Mouse (Mus musculus) forebrain, embryonic 16.5 days (tissue): Measurements from ENCODE around the gene Col1a2. TPM values are rescaled to one million over a fixed set of nuclear protein-coding genes. Genes with fewer than 3 reads are reported as not detected.
A peak's percentile ranks its signal among the peaks of the same experiment; 100 is the strongest.

Experiments used
- ATAC-seq: fragments of 200-750 bp; cut with Nextera tagmentation; 2 replicates; pipeline ENCODE4 v1.8.0; 2017; ENCODE audit warnings: mild to moderate bottlenecking, moderate library complexity
- H3K27ac ChIP-seq: fragments of 300-500 bp; sonication (generic); 2 replicates; pipeline ENCODE4 v1.5.1; 2014; ENCODE audit warnings: low read length, control low read depth
- H3K27me3 ChIP-seq: fragments of 300-500 bp; sonication (generic); replicated peaks from 2 replicates; pipeline ENCODE4 v1.6.1; 2014; ENCODE audit warnings: low read length; ENCODE audit not compliant: control insufficient read depth, insufficient read depth
- H3K36me3 ChIP-seq: fragments of 300-500 bp; sonication (generic); 2 replicates; pipeline ENCODE4 v1.6.1; 2014; ENCODE audit not compliant: control insufficient read depth, insufficient read depth
- H3K4me1 ChIP-seq: fragments of 300-500 bp; sonication (generic); replicated peaks from 2 replicates; pipeline ENCODE4 v1.6.1; 2014; ENCODE audit warnings: low read length; ENCODE audit not compliant: control insufficient read depth, insufficient read depth
- H3K4me2 ChIP-seq: fragments of 300-500 bp; sonication (generic); 2 replicates; pipeline ENCODE4 v1.6.1; 2014; ENCODE audit warnings: mild to moderate bottlenecking, low read length, control low read depth
- H3K4me3 ChIP-seq: fragments of 300-500 bp; sonication (generic); replicated peaks from 2 replicates; pipeline ENCODE4 v1.5.1; 2014; ENCODE audit warnings: mild to moderate bottlenecking, low read length, control low read depth
- H3K9ac ChIP-seq: fragments of 300-500 bp; sonication (generic); replicated peaks from 2 replicates; pipeline ENCODE4 v1.6.1; 2014; ENCODE audit warnings: low read depth, low read length, control low read depth
- H3K9me3 ChIP-seq: fragments of 300-500 bp; sonication (generic); 2 replicates; pipeline ENCODE4 v1.6.1; 2016; ENCODE audit warnings: low read length; ENCODE audit not compliant: control insufficient read depth
- WGBS: fragments of 180-500 bp; shearing (Covaris S2); extraction: QIAGEN DNeasy Blood & Tissue Kit; methylation state at CpG from one replicate; pipeline ENCODE4 v1.1.7; 2014; 5-methylcytosine and 5-hydroxymethylcytosine counted together
- polyA plus RNA-seq: library from polyadenylated mRNA; unstranded; fragments of >200 nt; fragmentation: Nextera tagmentation; extraction: Ambion mirVana; gene quantifications from 2 replicates; pipeline ENCODE4 v1.2.1, GENCODE M21; 2015

Col1a2 gene
- polyA plus RNA-seq, 1 experiment from 2014 or later: 42.8 TPM

GRCm38 (mm10) chr6:4508279-4508678 is 3.7 kb downstream of the Col1a2 start:
- no peak overlapping the region for H3K9ac ChIP-seq
- WGBS: 83% methylated on average over 4 of the region's 4 CpGs
- no peak overlapping the region for H3K4me3 ChIP-seq
- no peaks in the 10 kb centered on the region for H3K36me3 ChIP-seq
- H3K9me3 ChIP-seq: no peaks in the 10 kb centered on the region
- H3K27ac ChIP-seq: no peak overlapping the region
- H3K4me2 ChIP-seq: no peak overlapping the region
- H3K27me3 ChIP-seq: 0 out of 2 replicates have a peak, but pooled peaks cover 2% of the 10 kb centered on the region
- peaks cover 6% of the 10 kb centered on the region for H3K4me1 ChIP-seq
- ATAC-seq: no peak

- 58% methylated on average over 4 of the region's 4 CpGs for WGBS
- Histone ChIP-seq H3K9ac (no peak overlapping the region), H3K36me3 (no peaks in the 10 kb centered on the region), H3K27me3 (0 out of 2 replicates have a peak, but pooled peaks cover 2% of the 10 kb centered on the region), H3K4me3 (no peak overlapping the region), H3K4me1 (peaks cover 6% of the 10 kb centered on the region), H3K9me3 (no peaks in the 10 kb centered on the region), H3K4me2 (no peak overlapping the region), H3K27ac (no peak overlapping the region)
- no peak for ATAC-seq
Observed at GRCm38 (mm10) chr6:4509395-4509794, 4.8 kb downstream of the Col1a2 start.

GRCm38 (mm10) chr6:4514671-4515070 is 10.1 kb downstream of the Col1a2 start:
- no peak for ATAC-seq

DNA sequence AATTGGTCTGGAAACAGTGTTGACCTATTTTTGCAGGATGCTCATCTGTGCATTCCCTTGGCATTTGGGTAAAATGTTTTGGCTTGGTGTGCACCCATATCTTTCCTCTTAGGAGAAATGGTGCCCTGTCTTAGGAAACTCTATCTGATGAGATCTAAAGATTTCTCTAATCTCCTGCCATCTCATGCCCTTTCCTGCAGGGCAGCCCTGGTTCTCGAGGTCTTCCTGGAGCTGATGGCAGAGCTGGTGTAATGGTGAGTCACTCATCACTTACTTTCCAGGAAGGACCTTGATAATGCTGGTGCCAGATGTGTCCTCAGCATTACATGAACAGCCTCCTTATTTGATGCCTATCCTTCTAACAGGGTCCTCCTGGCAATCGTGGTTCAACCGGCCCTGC is 16.4 kb downstream of the Col1a2 start:
- ATAC-seq: no peak
- Histone ChIP-seq H3K36me3 (no peaks in the 10 kb centered on the region), H3K4me1 (no peaks in the 10 kb centered on the region), H3K9ac (no peak overlapping the region), H3K9me3 (no peaks in the 10 kb centered on the region), H3K27me3 (no peaks in the 10 kb centered on the region), H3K4me2 (no peak overlapping the region), H3K4me3 (no peak overlapping the region), H3K27ac (no peak overlapping the region)
- WGBS: 95% methylated on average over 3 of the region's 3 CpGs

More at GRCm38 (mm10) chr6:4514671-4515070, 10.1 kb downstream of the Col1a2 start:
- Histone ChIP-seq H3K9ac (no peak overlapping the region), H3K27ac (no peak overlapping the region), H3K4me2 (no peak overlapping the region), H3K4me1 (no peaks in the 10 kb centered on the region), H3K27me3 (no peaks in the 10 kb centered on the region), H3K4me3 (no peak overlapping the region), H3K36me3 (no peaks in the 10 kb centered on the region), H3K9me3 (no peaks in the 10 kb centered on the region)
- 93% methylated on average over 2 of the region's 2 CpGs for WGBS

GRCm38 (mm10) chr6:4528439-4528838 is 23.8 kb downstream of the Col1a2 start:
- H3K27ac ChIP-seq: no peak overlapping the region
- no peak overlapping the region for H3K9ac ChIP-seq
- no peak overlapping the region for H3K4me2 ChIP-seq
- no peaks in the 10 kb centered on the region for H3K27me3 ChIP-seq
- H3K4me3 ChIP-seq: no peak overlapping the region
- 0 out of 2 replicates have a peak, but pooled peaks cover 3% of the 10 kb centered on the region for H3K4me1 ChIP-seq
- no peaks in the 10 kb centered on the region for H3K36me3 ChIP-seq
- WGBS: 61% methylated on average over 7 of the region's 7 CpGs
- H3K9me3 ChIP-seq: no peaks in the 10 kb centered on the region
- peak; percentile 63 for ATAC-seq

- Histone ChIP-seq H3K27me3 (no peaks in the 10 kb centered on the region), H3K4me1 (peaks cover 3% of the 10 kb centered on the region; the same call in 1 of the 2 replicates), H3K9me3 (no peaks in the 10 kb centered on the region), H3K9ac (no peak overlapping the region), H3K4me2 (no peak overlapping the region), H3K4me3 (no peak overlapping the region), H3K36me3 (no peaks in the 10 kb centered on the region), H3K27ac (no peak overlapping the region)
- no peak for ATAC-seq
- 89% methylated on average over 4 of the region's 4 CpGs for WGBS
Observed at GRCm38 (mm10) chr6:4530986-4531385, 26.4 kb downstream of the Col1a2 start.

GRCm38 (mm10) chr6:4532898-4533297 is 28.3 kb downstream of the Col1a2 start:
- no peaks in the 10 kb centered on the region for H3K9me3 ChIP-seq
- 81% methylated on average over 1 of the region's 1 CpGs for WGBS
- no peaks in the 10 kb centered on the region for H3K36me3 ChIP-seq

GRCm38 (mm10) chr6:4534462-4535079 is 30.0 kb downstream of the Col1a2 start:
- H3K36me3 ChIP-seq: no peaks in the 10 kb centered on the region
- no peaks in the 10 kb centered on the region for H3K9me3 ChIP-seq
- H3K4me2 ChIP-seq: no peak overlapping the region
- H3K27ac ChIP-seq: no peak overlapping the region
- ATAC-seq: peak; percentile 88
- H3K4me1 ChIP-seq: no peaks in the 10 kb centered on the region; the same call in 1 of the 2 replicates
- H3K4me3 ChIP-seq: no peak overlapping the region
- no peaks in the 10 kb centered on the region for H3K27me3 ChIP-seq
- no peak overlapping the region for H3K9ac ChIP-seq
- WGBS: 43% methylated on average over 8 of the region's 8 CpGs

More at GRCm38 (mm10) chr6:4532898-4533297, 28.3 kb downstream of the Col1a2 start:
- no peak for ATAC-seq
- Histone ChIP-seq H3K4me1 (peaks cover 3% of the 10 kb centered on the region; the same call in 1 of the 2 replicates), H3K27me3 (no peaks in the 10 kb centered on the region), H3K4me2 (no peak overlapping the region), H3K4me3 (no peak overlapping the region), H3K27ac (no peak overlapping the region), H3K9ac (no peak overlapping the region)

DNA sequence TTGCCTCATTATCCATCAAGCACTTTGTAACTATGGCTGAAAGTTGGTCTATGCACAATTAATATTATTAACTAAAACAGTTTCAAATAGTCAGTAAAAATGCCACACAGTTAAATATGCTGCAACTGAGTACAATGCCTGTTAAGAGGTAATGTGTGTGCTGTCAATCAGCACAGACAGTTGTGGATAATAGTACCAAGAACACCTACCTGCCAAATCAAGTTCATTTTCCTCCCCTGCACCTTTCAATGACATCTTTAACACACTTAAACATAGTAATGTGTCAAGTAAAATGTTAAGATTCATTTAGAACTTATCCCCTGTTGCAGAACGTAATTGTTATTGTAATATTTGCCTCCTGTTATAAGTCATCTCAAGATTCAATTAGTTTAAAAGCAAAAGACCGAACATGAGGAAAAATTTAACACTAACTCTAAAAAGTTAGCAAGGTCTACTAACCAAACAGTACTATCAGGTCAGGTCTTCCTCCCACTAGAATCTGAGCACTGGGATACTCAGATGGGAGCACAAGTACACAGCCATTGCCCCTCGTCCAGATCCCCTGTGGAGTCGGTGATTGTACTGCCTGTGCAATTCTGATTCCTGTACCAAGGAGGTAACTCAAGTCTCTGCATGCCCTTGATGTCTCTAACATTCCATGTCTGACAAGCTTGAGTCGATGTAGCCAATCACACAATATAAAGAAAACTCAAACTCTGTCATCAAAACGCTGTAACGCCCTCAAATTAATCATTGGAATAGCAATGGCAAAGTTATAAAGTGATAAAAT is 37.5 kb downstream of the Col1a2 start:
- no peak overlapping the region for H3K27ac ChIP-seq
- no peak overlapping the region for H3K4me3 ChIP-seq
- no peaks in the 10 kb centered on the region for H3K4me1 ChIP-seq
- no peak overlapping the region for H3K9ac ChIP-seq
- H3K27me3 ChIP-seq: 0 out of 2 replicates have a peak, but pooled peaks cover 2% of the 10 kb centered on the region
- no peaks in the 10 kb centered on the region for H3K36me3 ChIP-seq
- 84% methylated on average over 7 of the region's 7 CpGs for WGBS
- H3K9me3 ChIP-seq: no peaks in the 10 kb centered on the region
- H3K4me2 ChIP-seq: no peak overlapping the region
- ATAC-seq: peak; percentile 36; the same call in 1 of the 2 replicates
